Mouse (Mus musculus) erythroid progenitor cell, adult 5-6 weeks (primary cell): ENCODE measurements at regions not wholly inside any gene's neighbourhood (a gene's known extent, or its start where the extent isn't known, plus 50 kb on each side); places are given as distances from the start of the nearest gene placed in this dataset.

Experiments used
- ATAC-seq: replicated peaks from 2 replicates; pipeline ENCODE4 v1.8.0; 2016; ENCODE audit warnings: moderate number of reproducible peaks, mild to moderate bottlenecking, moderate TSS enrichment, inconsistent platforms; ENCODE audit not compliant: poor library complexity, low FRiP score, severe bottlenecking

GRCm38 (mm10) chr10:111806333-111806732, 166.1 kb upstream of the Krr1 start:
- no peak for ATAC-seq

GRCm38 (mm10) chr10:111806916-111807315, 165.5 kb upstream of the Krr1 start:
- ATAC-seq: no peak

GRCm38 (mm10) chr10:111813736-111814135, 158.7 kb upstream of the Krr1 start:
- ATAC-seq: no peak

GRCm38 (mm10) chr10:111814648-111815047, 157.8 kb upstream of the Krr1 start:
- no peak for ATAC-seq

- ATAC-seq: no peak
Measured at GRCm38 (mm10) chr10:111815160-111815559, 157.3 kb upstream of the Krr1 start.

- no peak for ATAC-seq
Measured at GRCm38 (mm10) chr10:111815821-111816599, 156.5 kb upstream of the Krr1 start.

GRCm38 (mm10) chr10:111819755-111820451, 152.6 kb upstream of the Krr1 start:
- no peak for ATAC-seq

GRCm38 (mm10) chr10:111824820-111825219, 147.6 kb upstream of the Krr1 start:
- peak; percentile 97 for ATAC-seq

GRCm38 (mm10) chr10:111826033-111826754, 146.3 kb upstream of the Krr1 start:
- ATAC-seq: no peak

- ATAC-seq: no peak
Measured at GRCm38 (mm10) chr10:111827246-111827645, 145.2 kb upstream of the Krr1 start.

GRCm38 (mm10) chr10:111827930-111828329, 144.5 kb upstream of the Krr1 start:
- ATAC-seq: no peak

GRCm38 (mm10) chr10:111828610-111829009, 143.9 kb upstream of the Krr1 start:
- no peak for ATAC-seq

- no peak for ATAC-seq
Measured at GRCm38 (mm10) chr10:111829291-111829690, 143.2 kb upstream of the Krr1 start.

GRCm38 (mm10) chr10:111831105-111831504, 141.4 kb upstream of the Krr1 start:
- no peak for ATAC-seq

- ATAC-seq: no peak
Measured at GRCm38 (mm10) chr10:111833611-111834010, 138.9 kb upstream of the Krr1 start.

- ATAC-seq: peak; percentile 76
Measured at GRCm38 (mm10) chr10:111834280-111834679, 138.2 kb upstream of the Krr1 start.

- ATAC-seq: peak; percentile 50; the same call in 1 of the 2 replicates
Measured at GRCm38 (mm10) chr10:111834925-111835823, 137.3 kb upstream of the Krr1 start.

GRCm38 (mm10) chr10:111836191-111836590, 136.3 kb upstream of the Krr1 start:
- ATAC-seq: no peak

GRCm38 (mm10) chr10:111836802-111837201, 135.7 kb upstream of the Krr1 start:
- ATAC-seq: no peak

- no peak for ATAC-seq
Measured at GRCm38 (mm10) chr10:111842321-111842775, 130.1 kb upstream of the Krr1 start.
